Mouse (Mus musculus) cortical plate, adult 2 months (tissue): ENCODE measurements around the gene Cnrip1. TPM values are rescaled to one million over a fixed set of nuclear protein-coding genes. Genes with fewer than 3 reads are reported as not detected.
"Not testable (repeated sequence)": the region's sequence is repeated elsewhere in the genome, so short reads cannot be mapped to it uniquely, and the experiment has no call there.

Experiments
- H3K27ac ChIP-seq: fragments of 200-500 bp; 2 replicates; pipeline ENCODE4 v1.5.1; 2012; ENCODE audit warnings: low read length, control low read depth, inconsistent platforms; ENCODE audit not compliant: insufficient read depth
- H3K4me1 ChIP-seq: fragments of 200-500 bp; 2 replicates; pipeline ENCODE4 v1.6.1; 2011; ENCODE audit warnings: low read length; ENCODE audit not compliant: control insufficient read depth, insufficient read depth
- H3K4me3 ChIP-seq: fragments of 200-500 bp; 2 replicates; pipeline ENCODE4 v1.5.1; 2011; ENCODE audit warnings: mild to moderate bottlenecking, low read length, control low read depth; ENCODE audit not compliant: insufficient read depth
- CTCF ChIP-seq: fragments of 200-500 bp; IDR thresholded peaks from 2 replicates; pipeline ENCODE4 v1.5.1; 2011; ENCODE audit warnings: mild to moderate bottlenecking, control low read depth, low read length; ENCODE audit not compliant: insufficient read depth; ENCODE audit errors: extremely low read depth
- POLR2A ChIP-seq: fragments of 200-500 bp; IDR thresholded peaks from 2 replicates; pipeline ENCODE4 v1.6.1; 2011; ENCODE audit warnings: mild to moderate bottlenecking, low read length, control low read depth; ENCODE audit not compliant: insufficient read depth; ENCODE audit errors: extremely low read depth
- polyA plus RNA-seq: library from polyadenylated mRNA; depleted of rRNA; stranded (reverse); fragments of >200 nt; gene quantifications from 2 replicates; pipeline ENCODE4 v1.2.3, GENCODE M21; 2012; rRNA removed

The Cnrip1 gene
- polyA plus RNA-seq = 114 and 115 TPM in 2 replicates

GRCm38 (mm10) chr11:17051545-17052475, at the start of gene Cnrip1, which contains the start of gene Plek:
TSS of gene Cnrip1 (plus strand) at chr11:17051586.
TSS of gene Plek (minus strand) at chr11:17052381.
- TF ChIP-seq CTCF (no peak), POLR2A (peak; percentile 62)
- Histone ChIP-seq H3K4me1 (no peaks in the 10 kb centered on the region; the same call in 1 of the 2 replicates), H3K27ac (peak within 1 kb of the TSS; percentile 88), H3K4me3 (peak within 1 kb of the TSS; percentile 98)

GRCm38 (mm10) chr11:17002739-17003373, 48.5 kb upstream of the Cnrip1 start:
- Histone ChIP-seq H3K4me1 (0 out of 2 replicates have a peak, but pooled peaks cover 2% of the 10 kb centered on the region), H3K4me3 (no peak overlapping the region), H3K27ac (no peak overlapping the region)
- TF ChIP-seq POLR2A (no peak), CTCF (no peak)

GRCm38 (mm10) chr11:17003757-17004156, 47.6 kb upstream of the Cnrip1 start:
- Histone ChIP-seq H3K4me1 (0 out of 2 replicates have a peak, but pooled peaks cover 2% of the 10 kb centered on the region), H3K4me3 (no peak overlapping the region), H3K27ac (no peak overlapping the region)
- no peak for TF ChIP-seq POLR2A
- no peak for TF ChIP-seq CTCF

- TF ChIP-seq CTCF = no peak
- TF ChIP-seq POLR2A = no peak
- Histone ChIP-seq H3K4me3 (no peak overlapping the region), H3K27ac (peak overlapping the region; percentile 46; the same call in 1 of the 2 replicates), H3K4me1 (0 out of 2 replicates have a peak, but pooled peaks cover 2% of the 10 kb centered on the region)
These were observed 46.2 kb upstream of the Cnrip1 start for GRCm38 (mm10) chr11:17004899-17005846.

- H3K4me1 ChIP-seq, H3K4me3 ChIP-seq: not testable (repeated sequence)
- peak overlapping the region; percentile 35; the same call in 1 of the 2 replicates for H3K27ac ChIP-seq
These were observed 44.9 kb upstream of the Cnrip1 start for GRCm38 (mm10) chr11:17006526-17006925.

- H3K4me3 ChIP-seq = 0 out of 2 replicates have a peak overlapping the region, but pooled peaks have one; percentile 22
- H3K27ac ChIP-seq = no peak overlapping the region
- TF ChIP-seq CTCF = no peak
- no peak for TF ChIP-seq POLR2A
- H3K4me1 ChIP-seq = peaks cover 2% of the 10 kb centered on the region; the same call in 1 of the 2 replicates
These were observed 43.7 kb upstream of the Cnrip1 start for GRCm38 (mm10) chr11:17007517-17008173.

- Histone ChIP-seq H3K4me3 (no peak overlapping the region; the same call in 1 of the 2 replicates), H3K27ac (no peak overlapping the region), H3K4me1 (peaks cover 2% of the 10 kb centered on the region; the same call in 1 of the 2 replicates)
- TF ChIP-seq CTCF (no peak), POLR2A (no peak)
These were observed 42.9 kb upstream of the Cnrip1 start for GRCm38 (mm10) chr11:17008498-17008941.

- Histone ChIP-seq H3K27ac (no peak overlapping the region), H3K4me1 (no peaks in the 10 kb centered on the region; the same call in 1 of the 2 replicates), H3K4me3 (no peak overlapping the region)
- TF ChIP-seq CTCF (no peak), POLR2A (no peak)
These were observed 38.4 kb upstream of the Cnrip1 start for GRCm38 (mm10) chr11:17012948-17013347.
